Mouse (Mus musculus) ES-E14 (cell line): Measurements from ENCODE around the gene Stxbp3.

Experiments
- CHD2 ChIP-seq: IDR thresholded peaks from 2 replicates; pipeline ENCODE4 v1.6.1; 2014; ENCODE audit warnings: mild to moderate bottlenecking, low read depth, low read length, inconsistent platforms
- ZC3H11A ChIP-seq: IDR thresholded peaks from 2 replicates; pipeline ENCODE4 v1.6.1; 2012; ENCODE audit warnings: low read depth, mild to moderate bottlenecking, inconsistent platforms, low read length, borderline replicate concordance
- ZNF384 ChIP-seq: IDR thresholded peaks from 2 replicates; pipeline ENCODE4 v1.6.1; 2012; ENCODE audit warnings: low read depth, low read length, inconsistent platforms

DNA sequence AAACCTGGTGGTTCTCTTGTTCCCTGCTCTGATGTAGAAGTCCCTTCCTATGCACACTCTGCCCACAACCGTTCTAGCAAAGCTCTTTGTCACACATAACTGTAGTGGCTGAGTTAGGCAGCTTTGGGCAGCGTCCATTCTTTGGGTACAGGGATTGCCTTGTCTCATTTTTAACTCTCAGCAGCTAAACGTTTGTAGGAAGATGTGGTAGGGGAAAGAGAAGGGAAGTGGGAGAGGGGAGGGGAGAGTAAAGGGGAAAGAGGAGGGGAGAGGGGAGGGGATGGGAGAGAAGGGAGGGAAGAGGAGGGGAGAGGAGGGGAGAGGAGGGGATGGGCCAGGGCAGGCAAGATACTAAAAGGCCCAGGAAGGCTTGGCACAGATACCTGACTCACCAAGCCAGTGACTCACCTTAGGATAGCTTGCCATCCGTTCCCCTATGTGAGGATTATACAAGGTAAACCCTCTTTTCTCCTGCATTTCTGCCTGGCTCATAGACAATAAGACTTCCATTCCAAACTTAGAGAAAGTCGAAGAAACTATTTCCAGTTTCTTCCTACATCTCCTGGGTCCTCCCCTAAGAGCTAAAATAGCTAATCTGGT, 39.6 kb upstream of the Stxbp3 start:
- TF ChIP-seq ZNF384, result no peak
- TF ChIP-seq CHD2, result no peak
- TF ChIP-seq ZC3H11A, result no peak
